Mouse (Mus musculus) forebrain, embryonic 11.5 days (tissue): ENCODE results near the gene E030030I06Rik. TPM values are rescaled to one million over a fixed set of nuclear protein-coding genes. Genes with fewer than 3 reads are reported as not detected.
"Not testable (repeated sequence)": the region's sequence is repeated elsewhere in the genome, so short reads cannot be mapped to it uniquely, and the experiment has no call there.

Source experiments
- ATAC-seq: fragments of 200-750 bp; cut with Nextera tagmentation; replicated peaks from 2 replicates; pipeline ENCODE4 v1.8.0; 2017; ENCODE audit warnings: moderate TSS enrichment; ENCODE audit not compliant: low FRiP score
- DNase-seq: peaks from one replicate; pipeline ENCODE4 v3.0.0-alpha.2; 2017; ENCODE audit warnings: low spot score
- H3K27ac ChIP-seq: fragments of 300-500 bp; sonication (generic); 2 replicates; pipeline ENCODE4 v1.5.1; 2014; ENCODE audit warnings: low read depth, low read length
- H3K27me3 ChIP-seq: fragments of 300-500 bp; sonication (generic); 2 replicates; pipeline ENCODE4 v1.6.1; 2014; ENCODE audit warnings: mild to moderate bottlenecking, low read length, mixed read lengths; ENCODE audit not compliant: control insufficient read depth, insufficient read depth
- H3K36me3 ChIP-seq: fragments of 300-500 bp; sonication (generic); 2 replicates; pipeline ENCODE4 v1.6.1; 2014; ENCODE audit warnings: mild to moderate bottlenecking, low read length, moderate library complexity, mixed read lengths; ENCODE audit not compliant: control insufficient read depth, insufficient read depth
- H3K4me1 ChIP-seq: fragments of 300-500 bp; sonication (generic); replicated peaks from 2 replicates; pipeline ENCODE4 v1.6.1; 2014; ENCODE audit warnings: low read length, mixed read lengths; ENCODE audit not compliant: control insufficient read depth, insufficient read depth
- H3K4me2 ChIP-seq: fragments of 300-500 bp; sonication (generic); 2 replicates; pipeline ENCODE4 v1.6.1; 2014; ENCODE audit warnings: low read depth, mild to moderate bottlenecking, low read length, moderate library complexity, mixed read lengths; ENCODE audit not compliant: severe bottlenecking
- H3K4me3 ChIP-seq: fragments of 300-500 bp; sonication (generic); 2 replicates; pipeline ENCODE4 v1.5.1; 2014; ENCODE audit warnings: low read depth, low read length
- H3K9ac ChIP-seq: fragments of 300-500 bp; sonication (generic); 2 replicates; pipeline ENCODE4 v1.6.1; 2014; ENCODE audit warnings: low read length
- H3K9me3 ChIP-seq: fragments of 300-500 bp; sonication (generic); 2 replicates; pipeline ENCODE4 v1.6.1; 2016; ENCODE audit warnings: low read length, mixed read lengths; ENCODE audit not compliant: control insufficient read depth
- WGBS: fragments of 180-500 bp; shearing (Covaris S2); extraction: QIAGEN DNeasy Blood & Tissue Kit; methylation state at CpG from one replicate; pipeline ENCODE4 v1.1.7; 2014; 5-methylcytosine and 5-hydroxymethylcytosine counted together
- polyA plus RNA-seq: library from polyadenylated mRNA; unstranded; fragments of >200 nt; fragmentation: Nextera tagmentation; extraction: Ambion mirVana; gene quantifications from 2 replicates; pipeline ENCODE4 v1.2.1, GENCODE M21; 2014

Gene E030030I06Rik
- polyA plus RNA-seq, 1 experiment from 2014 or later, result 22.3 TPM

DNA sequence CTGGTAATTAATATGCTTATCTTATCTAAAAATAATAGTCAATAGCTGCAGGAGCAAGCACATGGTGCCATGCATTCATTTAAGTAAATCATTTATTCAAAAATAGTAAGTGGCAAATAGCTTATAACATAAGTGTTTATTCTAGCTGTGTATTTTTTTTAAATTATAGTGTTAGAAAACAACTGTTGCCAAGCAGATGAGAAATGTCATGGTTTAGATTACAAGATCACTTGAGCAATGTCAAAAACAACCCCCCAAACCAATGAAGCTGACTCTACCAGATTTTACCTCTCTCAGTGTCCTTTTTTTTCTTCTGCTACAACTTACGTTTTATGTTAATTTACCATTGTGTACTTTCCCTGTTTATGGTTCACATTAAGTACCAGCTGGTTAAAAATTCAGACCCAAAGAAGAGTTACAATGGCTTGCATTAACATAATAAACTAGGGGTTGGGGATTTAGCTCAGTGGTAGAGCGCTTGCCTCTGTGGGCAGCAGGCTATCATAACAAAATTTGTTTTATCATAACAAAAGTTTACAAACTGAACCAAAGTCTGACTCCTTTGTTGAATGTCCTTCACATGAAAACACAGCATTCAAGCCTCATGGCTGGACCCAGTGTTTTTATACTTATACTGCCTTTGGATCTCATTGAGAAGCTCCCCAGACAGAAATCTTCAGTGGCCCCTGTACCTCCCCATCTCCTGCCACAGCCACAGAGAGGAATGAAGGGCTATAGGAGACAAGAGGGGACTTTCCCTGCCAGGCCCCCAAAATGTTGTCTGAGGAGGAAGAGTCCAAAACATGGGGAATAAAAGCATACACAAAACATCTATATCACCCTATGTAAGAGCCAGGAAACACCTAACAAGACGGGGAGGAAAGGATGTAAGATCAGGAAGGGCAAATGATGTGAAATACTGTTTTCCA is 6.1 kb upstream of the E030030I06Rik start:
- no peak for DNase-seq

DNA sequence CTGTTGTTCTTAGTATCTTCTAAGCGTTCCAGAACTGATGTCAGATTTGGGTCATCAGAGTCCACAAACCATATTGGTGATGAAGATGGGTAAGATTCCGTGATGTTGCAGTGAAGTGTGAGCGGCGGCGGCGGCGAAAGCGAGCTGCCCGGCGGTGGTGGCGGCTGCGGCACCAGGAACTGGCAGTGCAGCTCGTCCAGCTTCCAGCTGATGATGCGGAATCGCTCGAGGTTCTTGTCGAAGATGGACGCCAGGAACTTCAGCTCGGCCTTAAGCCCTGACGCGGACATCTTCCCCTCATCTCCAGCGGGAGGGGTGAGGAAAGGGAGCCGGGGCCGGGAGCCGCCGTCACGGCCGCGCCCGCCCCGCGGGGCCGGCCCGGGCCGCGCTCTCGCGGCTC is 5.1 kb upstream of the E030030I06Rik start:
- H3K27ac ChIP-seq, H3K9me3 ChIP-seq, H3K4me1 ChIP-seq, H3K9ac ChIP-seq, H3K36me3 ChIP-seq, ATAC-seq: not testable (repeated sequence)
- peak overlapping the region; percentile 28 for H3K4me3 ChIP-seq
- H3K27me3 ChIP-seq, result peaks cover 52% of the 10 kb centered on the region
- H3K4me2 ChIP-seq, result peak overlapping the region; percentile 48
- DNase-seq, result peak; percentile 75
- under 1% methylated on average over 37 of the region's 38 CpGs for WGBS

More for the DNA sequence above, 6.1 kb upstream of the E030030I06Rik start:
- no peak overlapping the region for H3K4me3 ChIP-seq
- H3K4me2 ChIP-seq, result no peak overlapping the region
- peaks cover 56% of the 10 kb centered on the region for H3K27me3 ChIP-seq
- H3K27ac ChIP-seq, result no peak overlapping the region
- H3K36me3 ChIP-seq, result no peaks in the 10 kb centered on the region
- H3K4me1 ChIP-seq, result peaks cover 3% of the 10 kb centered on the region
- H3K9me3 ChIP-seq, result no peaks in the 10 kb centered on the region
- H3K9ac ChIP-seq, result no peak overlapping the region
- ATAC-seq, result no peak
- WGBS, result 9% methylated on average over 3 of the region's 3 CpGs

DNA sequence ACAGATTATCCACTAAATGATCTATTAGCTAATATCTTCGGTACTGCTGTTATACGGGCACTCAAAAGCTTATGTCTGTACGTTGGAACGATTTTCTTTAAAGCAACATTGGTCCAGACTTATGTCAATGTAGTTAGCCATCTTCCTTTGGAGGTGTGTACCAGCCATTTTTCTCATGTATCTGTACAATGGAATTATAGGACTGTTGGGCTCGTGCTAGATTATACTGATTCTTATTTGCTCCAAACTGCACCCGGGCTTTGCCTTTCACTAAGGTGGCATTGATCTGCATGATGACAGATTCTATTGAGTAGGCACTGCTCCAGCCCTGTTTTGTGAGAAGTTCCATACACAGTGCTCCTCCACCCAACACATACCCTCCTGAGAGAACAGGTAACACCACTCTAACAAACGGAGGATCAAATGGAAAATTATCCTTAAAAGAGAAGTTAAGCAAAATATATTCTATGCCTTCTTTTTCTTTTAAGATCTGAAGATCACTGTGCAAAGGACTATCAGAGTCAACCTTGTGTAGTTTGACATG is 4.1 kb upstream of the E030030I06Rik start:
- DNase-seq, H3K27ac ChIP-seq, H3K9ac ChIP-seq, H3K4me1 ChIP-seq, H3K36me3 ChIP-seq, H3K4me2 ChIP-seq, ATAC-seq, H3K4me3 ChIP-seq, H3K9me3 ChIP-seq: not testable (repeated sequence)
- WGBS, result 9% methylated on average over 7 of the region's 7 CpGs
- peaks cover 45% of the 10 kb centered on the region for H3K27me3 ChIP-seq

DNA sequence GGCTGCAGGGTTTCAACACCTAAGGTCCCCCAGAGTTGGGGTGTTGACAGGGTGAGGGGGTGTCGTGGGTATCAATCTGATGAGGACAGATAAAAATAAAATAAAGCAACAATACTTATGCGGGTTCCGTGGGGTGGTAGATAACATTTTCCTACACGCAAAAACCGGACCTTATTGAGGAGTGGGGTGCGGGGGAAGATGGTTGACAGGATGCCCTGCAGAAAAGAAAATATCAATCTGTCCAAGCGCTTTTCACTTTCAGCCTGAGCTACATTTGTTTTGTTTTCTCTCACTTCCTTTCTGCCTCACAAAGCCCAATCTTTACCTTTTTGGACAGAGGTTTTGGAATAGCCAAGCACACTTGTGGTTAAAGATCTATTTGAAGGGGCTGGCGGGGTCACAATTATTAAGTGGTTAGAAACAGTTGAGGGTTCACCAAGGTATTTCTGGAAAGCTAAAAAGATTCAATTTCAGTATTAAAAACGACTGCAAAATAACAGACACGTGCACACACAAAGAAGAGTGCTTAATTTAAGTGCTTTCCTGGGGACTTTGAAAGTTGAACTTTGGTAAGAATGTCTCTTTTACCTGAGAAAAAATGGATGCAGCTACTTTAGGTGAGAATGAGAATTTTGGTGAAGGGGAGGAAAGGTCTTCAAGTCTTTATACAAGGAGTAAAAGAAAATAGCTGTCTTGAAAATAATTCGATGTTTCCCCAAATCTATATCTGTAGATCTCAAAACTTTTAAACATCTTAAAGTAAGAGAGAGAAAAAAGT is 3.0 kb upstream of the E030030I06Rik start:
- DNase-seq, H3K36me3 ChIP-seq, H3K4me3 ChIP-seq, ATAC-seq, H3K27ac ChIP-seq, H3K4me1 ChIP-seq, H3K9ac ChIP-seq, H3K4me2 ChIP-seq, H3K9me3 ChIP-seq: not testable (repeated sequence)
- H3K27me3 ChIP-seq, result peaks cover 41% of the 10 kb centered on the region
- 1% methylated on average over 11 of the region's 11 CpGs for WGBS

GRCm38 (mm10) chr10:22151056-22151862 is 2.2 kb upstream of the E030030I06Rik start:
- H3K27ac ChIP-seq, H3K4me3 ChIP-seq, H3K36me3 ChIP-seq, H3K9me3 ChIP-seq, ATAC-seq, H3K4me1 ChIP-seq, H3K9ac ChIP-seq: not testable (repeated sequence)
- Histone ChIP-seq H3K27me3 (peaks cover 33% of the 10 kb centered on the region), H3K4me2 (peak overlapping the region; percentile 36; the same call in 1 of the 2 replicates)
- peak; percentile 67 for DNase-seq
- WGBS, result under 1% methylated on average over 54 of the region's 55 CpGs

DNA sequence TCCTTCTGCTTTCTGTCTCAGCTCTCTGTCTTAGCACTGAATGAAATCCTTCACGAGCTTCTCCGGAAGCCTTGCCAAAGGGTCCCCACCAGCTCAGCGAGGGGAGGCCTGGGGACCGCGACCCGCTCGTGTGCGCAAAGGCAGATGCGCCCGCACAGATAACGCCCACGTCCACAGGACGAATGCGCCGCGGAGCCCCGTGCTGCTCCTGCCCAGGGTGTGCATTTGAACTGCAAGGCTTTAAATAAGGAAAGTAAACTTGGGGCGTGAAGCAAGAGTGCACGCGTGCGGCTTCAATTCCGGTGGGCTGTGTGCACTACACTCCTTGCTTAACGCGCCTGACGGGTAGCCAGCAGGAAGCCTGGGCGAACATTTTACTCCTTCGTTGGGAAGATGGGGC is 1.5 kb upstream of the E030030I06Rik start:
- peak overlapping the region; percentile 95 for H3K4me2 ChIP-seq
- H3K4me3 ChIP-seq, result peak overlapping the region; percentile 14; the same call in 1 of the 2 replicates
- WGBS, result under 1% methylated on average over 27 of the region's 27 CpGs
- H3K4me1 ChIP-seq, result peaks cover 5% of the 10 kb centered on the region
- no peaks in the 10 kb centered on the region for H3K36me3 ChIP-seq
- no peak overlapping the region for H3K27ac ChIP-seq
- H3K27me3 ChIP-seq, result peaks cover 27% of the 10 kb centered on the region
- no peak overlapping the region for H3K9ac ChIP-seq
- DNase-seq (peak; percentile 62), ATAC-seq (no peak)
- no peaks in the 10 kb centered on the region for H3K9me3 ChIP-seq

GRCm38 (mm10) chr10:22149691-22150465 is 808 bp upstream of the E030030I06Rik start:
- ATAC-seq (no peak; the same call in 1 of the 2 replicates), DNase-seq (peak; percentile 67)
- H3K9ac ChIP-seq, result peak overlapping the region; percentile 51
- peak overlapping the region; percentile 38 for H3K4me3 ChIP-seq
- no peaks in the 10 kb centered on the region for H3K36me3 ChIP-seq
- under 1% methylated on average over 50 of the region's 50 CpGs for WGBS
- H3K4me2 ChIP-seq, result peak overlapping the region; percentile 95
- H3K4me1 ChIP-seq, result peaks cover 5% of the 10 kb centered on the region
- H3K9me3 ChIP-seq, result no peaks in the 10 kb centered on the region
- H3K27me3 ChIP-seq, result peaks cover 21% of the 10 kb centered on the region
- H3K27ac ChIP-seq, result no peak overlapping the region
